Mouse (Mus musculus) left cerebral cortex, postnatal 14 days (tissue): ENCODE measurements around the gene Pcp2. TPM values are rescaled to one million over a fixed set of nuclear protein-coding genes. Genes with fewer than 3 reads are reported as not detected.

ENCODE experiments used
- DNase-seq, 2 experiments: peaks; one replicate each; pipeline ENCODE4 v3.0.0; 2021 to 2022; ENCODE audit warnings: low spot score in 2 of 2, mixed read lengths in 1 of 2
- intact Hi-C: fragments of 180-260 bp; cut with DNase I; formaldehyde crosslinking; loops from one replicate; pipeline ENCODE4 v1.15.1; 2025
- long read RNA-seq, 2 experiments: library from polyadenylated mRNA; stranded (forward); transcript quantifications; one replicate each; pipeline ENCODE4 v2.0.0; 2021
- total RNA-seq, 2 experiments: library from RNA; stranded (reverse); gene quantifications; 2 replicates each; pipeline ENCODE4 v1.2.3; 2021

Gene Pcp2
- 1 to 10 TPM in 1 of 2 experiments, under 1 TPM in 1; 0.78 to 1.1 TPM for total RNA-seq
- long read RNA-seq, experiment 1 = 0 reads
- long read RNA-seq, experiment 2, partial matches to known transcripts = 0 of 2 reads
- long read RNA-seq, experiment 2, other reads (novel, unspliced or antisense) = 0 of 2 reads

GRCm38 (mm10) chr8:3625445-3625844, at the start of gene Pcp2:
Gene Pcp2, minus strand, starts transcription at chr8:3625545.
- intact Hi-C loops = no loop called here
- DNase-seq = no peak

- no peak for DNase-seq
- intact Hi-C loops = no loop called here
Measured at GRCm38 (mm10) chr8:3674671-3675070, 49.3 kb upstream of the Pcp2 start.

- peak; percentile 89 to 93 for DNase-seq
- intact Hi-C loops = loop anchor here (2.0 kb wide), 1 partner anchor 113 kb away; no protein-coding TSS in a partner anchor
Measured at GRCm38 (mm10) chr8:3671980-3672491, 46.7 kb upstream of the Pcp2 start, which contains the start of gene Fcor. Gene Fcor, minus strand, starts transcription at chr8:3672362.

GRCm38 (mm10) chr8:3670388-3670787, 45.0 kb upstream of the Pcp2 start:
- no peak for DNase-seq
- intact Hi-C loops = no loop called here

- no peak for DNase-seq
- intact Hi-C loops = no loop called here
Measured at GRCm38 (mm10) chr8:3665507-3665906, 40.2 kb upstream of the Pcp2 start, which contains the start of gene Mcemp1. Gene Mcemp1, plus strand, starts transcription at chr8:3665754.

GRCm38 (mm10) chr8:3664405-3664804, 39.1 kb upstream of the Pcp2 start:
- intact Hi-C loops = no loop called here
- DNase-seq = no peak

GRCm38 (mm10) chr8:3660889-3661288, 35.5 kb upstream of the Pcp2 start:
- no peak for DNase-seq
- intact Hi-C loops = no loop called here

GRCm38 (mm10) chr8:3656725-3657381, 31.5 kb upstream of the Pcp2 start:
- peak; percentile 49 to 66 for DNase-seq
- intact Hi-C loops = no loop called here

GRCm38 (mm10) chr8:3655526-3655925, 30.2 kb upstream of the Pcp2 start, which contains the start of gene Retn:
Gene Retn, plus strand, starts transcription at chr8:3655770.
- intact Hi-C loops = no loop called here

GRCm38 (mm10) chr8:3654726-3655508, 29.6 kb upstream of the Pcp2 start:
- no peak for DNase-seq
- intact Hi-C loops = no loop called here

More at GRCm38 (mm10) chr8:3655526-3655925, 30.2 kb upstream of the Pcp2 start, which contains the start of gene Retn:
- no peak for DNase-seq

GRCm38 (mm10) chr8:3652845-3653244, 27.5 kb upstream of the Pcp2 start:
- intact Hi-C loops = no loop called here
- DNase-seq = no peak

GRCm38 (mm10) chr8:3648990-3649389, 23.6 kb upstream of the Pcp2 start:
- no peak for DNase-seq
- intact Hi-C loops = no loop called here

- intact Hi-C loops = no loop called here
- no peak for DNase-seq
Measured at GRCm38 (mm10) chr8:3648268-3648667, 22.9 kb upstream of the Pcp2 start.

- no peak for DNase-seq
- intact Hi-C loops = no loop called here
Measured at GRCm38 (mm10) chr8:3647561-3647960, 22.2 kb upstream of the Pcp2 start.

- intact Hi-C loops = no loop called here
- no peak for DNase-seq
Measured at GRCm38 (mm10) chr8:3646824-3647531, 21.6 kb upstream of the Pcp2 start.

- peak in 1 of 2 experiments; percentile 33 for DNase-seq
- intact Hi-C loops = no loop called here
Measured at GRCm38 (mm10) chr8:3645804-3646203, 20.5 kb upstream of the Pcp2 start.

- no peak for DNase-seq
- intact Hi-C loops = no loop called here
Measured at GRCm38 (mm10) chr8:3631478-3631875, 6.1 kb upstream of the Pcp2 start.

GRCm38 (mm10) chr8:3630647-3631477, 5.5 kb upstream of the Pcp2 start, which contains the start of gene Stxbp2:
Gene Stxbp2, plus strand, starts transcription at chr8:3630955.
- DNase-seq = peak; percentile 65 to 85
- intact Hi-C loops = no loop called here

- DNase-seq = peak; percentile 55 to 61
- intact Hi-C loops = no loop called here
Measured at GRCm38 (mm10) chr8:3628014-3628413, 2.7 kb upstream of the Pcp2 start.
